Mouse (Mus musculus) lung, postnatal 0 days (tissue): ENCODE results near the gene Dcdc2a.

Experiments
- CTCF ChIP-seq: IDR thresholded peaks from 2 replicates; pipeline ENCODE4 v1.5.1; 2016; ENCODE audit warnings: antibody characterized with exemption, mild to moderate bottlenecking
- EP300 ChIP-seq: IDR thresholded peaks from 2 replicates; pipeline ENCODE4 v1.6.1; 2016; ENCODE audit warnings: antibody characterized with exemption, mild to moderate bottlenecking, control low read depth

- TF ChIP-seq CTCF (peak; percentile 57), EP300 (no peak)
These were observed 48.7 kb upstream of the Dcdc2a start for GRCm38 (mm10) chr13:25007115-25007514.
